Mouse (Mus musculus) MEL (cell line): ENCODE data around the gene Pla1a.
A peak's percentile ranks its signal among the peaks of the same experiment; 100 is the strongest.

Experiments used
- CTCF ChIP-seq, 3 experiments: IDR thresholded peaks in 2 of 3; conservative IDR thresholded peaks in 1 of 3; 2 replicates each; pipeline ENCODE4 v1.5.1; 2011 to 2012; ENCODE audit warnings: low read length in 3 of 3, low read depth in 2 of 3, mild to moderate bottlenecking in 2 of 3, improper control_type of control experiment in 1 of 3, inconsistent platforms in 1 of 3, mixed read lengths in 1 of 3, moderate library complexity in 1 of 3; ENCODE audit not compliant: control insufficient read depth in 1 of 3, insufficient read depth in 1 of 3, poor library complexity in 1 of 3, severe bottlenecking in 1 of 3
- EP300 ChIP-seq, 2 experiments: IDR thresholded peaks; 2 replicates each; pipeline ENCODE4 v1.6.1; 2011; ENCODE audit warnings: improper control_type of control experiment in 2 of 2, low read length in 2 of 2, low read depth in 1 of 2, mild to moderate bottlenecking in 1 of 2
- HCFC1 ChIP-seq: IDR thresholded peaks from 2 replicates; pipeline ENCODE4 v1.6.1; 2012; ENCODE audit warnings: low read depth, mild to moderate bottlenecking, inconsistent platforms, low read length, improper control_type of control experiment, moderate library complexity
- MXI1 ChIP-seq: IDR thresholded peaks from 2 replicates; pipeline ENCODE4 v1.6.1; 2011; ENCODE audit warnings: mild to moderate bottlenecking, low read depth, low read length, improper control_type of control experiment
- POLR2A ChIP-seq, 2 experiments: IDR thresholded peaks; 2 replicates each; pipeline ENCODE4 v1.6.1; 2011 to 2012; ENCODE audit warnings: low read length in 2 of 2, mild to moderate bottlenecking in 2 of 2, control low read depth in 1 of 2, improper control_type of control experiment in 1 of 2, low read depth in 1 of 2, moderate library complexity in 1 of 2; ENCODE audit not compliant: control insufficient read depth in 1 of 2, insufficient read depth in 1 of 2, poor library complexity in 1 of 2
- POLR2AphosphoS2 ChIP-seq: IDR thresholded peaks from 2 replicates; pipeline ENCODE4 v1.6.1; 2011; ENCODE audit warnings: low read length, improper control_type of control experiment
- SIN3A ChIP-seq: IDR thresholded peaks from 2 replicates; pipeline ENCODE4 v1.6.1; 2012; ENCODE audit warnings: low read length, improper control_type of control experiment, inconsistent platforms
- TBP ChIP-seq: IDR thresholded peaks from 2 replicates; pipeline ENCODE4 v1.8.0; 2011; ENCODE audit warnings: low read depth, low read length, improper control_type of control experiment
- TCF12 ChIP-seq: IDR thresholded peaks from 2 replicates; pipeline ENCODE4 v1.6.1; 2014; ENCODE audit warnings: low read depth, mild to moderate bottlenecking, inconsistent platforms, low read length, improper control_type of control experiment, moderate library complexity
- UBTF ChIP-seq: IDR thresholded peaks from 2 replicates; pipeline ENCODE4 v1.6.1; 2012; ENCODE audit warnings: low read depth, mild to moderate bottlenecking, inconsistent platforms, low read length, improper control_type of control experiment, moderate library complexity, borderline replicate concordance; ENCODE audit not compliant: insufficient read depth
- USF1 ChIP-seq: IDR thresholded peaks from 2 replicates; pipeline ENCODE4 v1.6.1; 2014; ENCODE audit warnings: low read depth, mild to moderate bottlenecking, inconsistent platforms, low read length, improper control_type of control experiment, moderate library complexity
- ZC3H11A ChIP-seq: IDR thresholded peaks from 2 replicates; pipeline ENCODE4 v1.6.1; 2012; ENCODE audit warnings: low read depth, mild to moderate bottlenecking, inconsistent platforms, low read length, improper control_type of control experiment
- ZKSCAN1 ChIP-seq: IDR thresholded peaks from 2 replicates; pipeline ENCODE4 v1.6.1; 2012; ENCODE audit warnings: low read depth, mild to moderate bottlenecking, inconsistent platforms, low read length, improper control_type of control experiment, moderate library complexity

GRCm38 (mm10) chr16:38372876-38373275 is 60.1 kb downstream of the Pla1a start:
- no peak for TF ChIP-seq CTCF (IDR thresholded peaks at IDR 0.05 in 2 of 3, conservative IDR thresholded peaks at IDR 0.05 in 1 of 3; ENCODE audit: control insufficient read depth in 1 of 3, insufficient read depth in 1 of 3, low read depth in 2 of 3, low read length in 3 of 3, poor library complexity in 1 of 3, severe bottlenecking in 1 of 3)
- TF ChIP-seq POLR2A (IDR thresholded peaks at IDR 0.05; ENCODE audit: control insufficient read depth in 1 of 2, insufficient read depth in 1 of 2, low read depth in 1 of 2, low read length in 2 of 2, poor library complexity in 1 of 2) = no peak
- peak in 1 of 2 experiments; percentile 6; a peak in 1 of 4 replicates for TF ChIP-seq EP300 (IDR thresholded peaks at IDR 0.05; ENCODE audit: low read depth in 1 of 2, low read length in 2 of 2)
- TF ChIP-seq HCFC1 = no peak
- TF ChIP-seq TBP = no peak
- no peak for TF ChIP-seq MXI1
- no peak for TF ChIP-seq ZKSCAN1
- TF ChIP-seq POLR2AphosphoS2 = no peak
- TF ChIP-seq TCF12 = no peak
- TF ChIP-seq ZC3H11A = no peak
- TF ChIP-seq USF1 = no peak
- no peak for TF ChIP-seq SIN3A
- no peak for TF ChIP-seq UBTF
